Mouse (Mus musculus): ENCODE data around the gene Mrln. TPM values are rescaled to one million over a fixed set of nuclear protein-coding genes. Genes with fewer than 3 reads are reported as not detected.

Mrln gene
- polyA plus RNA-seq, 1 experiment from 2014 or later: 0.94 TPM

GRCm38 (mm10) chr10:70167625-70168024, 36.8 kb upstream of the Mrln start:
- Histone ChIP-seq H3K36me3 (ENCODE audit: control insufficient read depth, insufficient read depth, low read length) (peaks cover 6% of the 10 kb centered on the region), H3K27ac (ENCODE audit: low read depth, low read length) (no peak overlapping the region), H3K9me3 (ENCODE audit: control insufficient read depth, low read length) (no peaks in the 10 kb centered on the region), H3K4me1 (ENCODE audit: control insufficient read depth, insufficient read depth, low read depth, low read length) (peaks cover 17% of the 10 kb centered on the region; the same call in 1 of the 2 replicates), H3K4me3 (ENCODE audit: low read length) (no peak overlapping the region), H3K9ac (ENCODE audit: low read depth, low read length) (no peak overlapping the region), H3K4me2 (ENCODE audit: low read length) (no peak overlapping the region), H3K27me3 (replicated peaks; ENCODE audit: control insufficient read depth, insufficient read depth, low read length) (no peaks in the 10 kb centered on the region)
- no peak for ATAC-seq
- 79% methylated on average over 11 of the region's 11 CpGs for WGBS

- no peaks in the 10 kb centered on the region for H3K9me3 ChIP-seq (ENCODE audit: control insufficient read depth, low read length)
- no peak for ATAC-seq
- no peak overlapping the region for H3K4me3 ChIP-seq (ENCODE audit: low read length)
- 0 out of 2 replicates have a peak overlapping the region, but pooled peaks have one; percentile 6 for H3K27ac ChIP-seq (ENCODE audit: low read depth, low read length)
- H3K9ac ChIP-seq (ENCODE audit: low read depth, low read length): 0 out of 2 replicates have a peak overlapping the region, but pooled peaks have one; percentile 29
- no peak overlapping the region for H3K4me2 ChIP-seq (ENCODE audit: low read length)
- no peaks in the 10 kb centered on the region for H3K27me3 ChIP-seq (replicated peaks; ENCODE audit: control insufficient read depth, insufficient read depth, low read length)
- peaks cover 16% of the 10 kb centered on the region; the same call in 1 of the 2 replicates for H3K4me1 ChIP-seq (ENCODE audit: control insufficient read depth, insufficient read depth, low read depth, low read length)
- peaks cover 6% of the 10 kb centered on the region for H3K36me3 ChIP-seq (ENCODE audit: control insufficient read depth, insufficient read depth, low read length)
- 80% methylated on average over 13 of the region's 13 CpGs for WGBS
These were observed 36.1 kb upstream of the Mrln start for GRCm38 (mm10) chr10:70168396-70168795.

GRCm38 (mm10) chr10:70169044-70169443, 35.4 kb upstream of the Mrln start:
- Histone ChIP-seq H3K36me3 (ENCODE audit: control insufficient read depth, insufficient read depth, low read length) (peaks cover 6% of the 10 kb centered on the region), H3K4me3 (ENCODE audit: low read length) (no peak overlapping the region), H3K27me3 (replicated peaks; ENCODE audit: control insufficient read depth, insufficient read depth, low read length) (no peaks in the 10 kb centered on the region), H3K9me3 (ENCODE audit: control insufficient read depth, low read length) (no peaks in the 10 kb centered on the region), H3K9ac (ENCODE audit: low read depth, low read length) (no peak overlapping the region), H3K27ac (ENCODE audit: low read depth, low read length) (peak overlapping the region; percentile 24; the same call in 1 of the 2 replicates), H3K4me1 (ENCODE audit: control insufficient read depth, insufficient read depth, low read depth, low read length) (peaks cover 10% of the 10 kb centered on the region; the same call in 1 of the 2 replicates), H3K4me2 (ENCODE audit: low read length) (no peak overlapping the region)
- ATAC-seq: peak; percentile 50; the same call in 1 of the 2 replicates
- WGBS: 47% methylated on average over 18 of the region's 18 CpGs

- H3K4me2 ChIP-seq (ENCODE audit: low read length): no peak overlapping the region
- H3K27ac ChIP-seq (ENCODE audit: low read depth, low read length): no peak overlapping the region
- no peaks in the 10 kb centered on the region for H3K9me3 ChIP-seq (ENCODE audit: control insufficient read depth, low read length)
- H3K9ac ChIP-seq (ENCODE audit: low read depth, low read length): no peak overlapping the region
- no peaks in the 10 kb centered on the region for H3K27me3 ChIP-seq (replicated peaks; ENCODE audit: control insufficient read depth, insufficient read depth, low read length)
- WGBS: 64% methylated on average over 3 of the region's 3 CpGs
- no peak overlapping the region for H3K4me3 ChIP-seq (ENCODE audit: low read length)
- no peak for ATAC-seq
- H3K4me1 ChIP-seq (ENCODE audit: control insufficient read depth, insufficient read depth, low read depth, low read length): peaks cover 8% of the 10 kb centered on the region; the same call in 1 of the 2 replicates
- peaks cover 14% of the 10 kb centered on the region for H3K36me3 ChIP-seq (ENCODE audit: control insufficient read depth, insufficient read depth, low read length)
These were observed 31.1 kb upstream of the Mrln start for GRCm38 (mm10) chr10:70173314-70173713.

- H3K4me2 ChIP-seq (ENCODE audit: low read length): no peak overlapping the region
- H3K27me3 ChIP-seq (replicated peaks; ENCODE audit: control insufficient read depth, insufficient read depth, low read length): no peaks in the 10 kb centered on the region
- H3K27ac ChIP-seq (ENCODE audit: low read depth, low read length): no peak overlapping the region
- no peak for ATAC-seq
- H3K9ac ChIP-seq (ENCODE audit: low read depth, low read length): no peak overlapping the region
- no peaks in the 10 kb centered on the region for H3K4me1 ChIP-seq (ENCODE audit: control insufficient read depth, insufficient read depth, low read depth, low read length)
- 76% methylated on average over 16 of the region's 16 CpGs for WGBS
- no peaks in the 10 kb centered on the region for H3K9me3 ChIP-seq (ENCODE audit: control insufficient read depth, low read length)
- peaks cover 14% of the 10 kb centered on the region for H3K36me3 ChIP-seq (ENCODE audit: control insufficient read depth, insufficient read depth, low read length)
- H3K4me3 ChIP-seq (ENCODE audit: low read length): no peak overlapping the region
These were observed 29.8 kb upstream of the Mrln start for GRCm38 (mm10) chr10:70174494-70175190.

GRCm38 (mm10) chr10:70180727-70181126, 23.7 kb upstream of the Mrln start:
- WGBS: 91% methylated on average over 9 of the region's 9 CpGs
- Histone ChIP-seq H3K9ac (ENCODE audit: low read depth, low read length) (no peak overlapping the region), H3K4me2 (ENCODE audit: low read length) (no peak overlapping the region), H3K36me3 (ENCODE audit: control insufficient read depth, insufficient read depth, low read length) (peaks cover 14% of the 10 kb centered on the region), H3K4me1 (ENCODE audit: control insufficient read depth, insufficient read depth, low read depth, low read length) (peaks cover 3% of the 10 kb centered on the region; the same call in 1 of the 2 replicates), H3K27me3 (replicated peaks; ENCODE audit: control insufficient read depth, insufficient read depth, low read length) (no peaks in the 10 kb centered on the region), H3K9me3 (ENCODE audit: control insufficient read depth, low read length) (no peaks in the 10 kb centered on the region), H3K27ac (ENCODE audit: low read depth, low read length) (no peak overlapping the region), H3K4me3 (ENCODE audit: low read length) (no peak overlapping the region)
- ATAC-seq: no peak

GRCm38 (mm10) chr10:70181279-70181972, 23.0 kb upstream of the Mrln start:
- Histone ChIP-seq H3K9ac (ENCODE audit: low read depth, low read length) (no peak overlapping the region), H3K4me3 (ENCODE audit: low read length) (no peak overlapping the region), H3K27me3 (replicated peaks; ENCODE audit: control insufficient read depth, insufficient read depth, low read length) (no peaks in the 10 kb centered on the region), H3K27ac (ENCODE audit: low read depth, low read length) (no peak overlapping the region), H3K4me2 (ENCODE audit: low read length) (no peak overlapping the region), H3K9me3 (ENCODE audit: control insufficient read depth, low read length) (no peaks in the 10 kb centered on the region), H3K36me3 (ENCODE audit: control insufficient read depth, insufficient read depth, low read length) (peaks cover 14% of the 10 kb centered on the region), H3K4me1 (ENCODE audit: control insufficient read depth, insufficient read depth, low read depth, low read length) (peaks cover 3% of the 10 kb centered on the region; the same call in 1 of the 2 replicates)
- 88% methylated on average over 11 of the region's 11 CpGs for WGBS
- ATAC-seq: no peak

GRCm38 (mm10) chr10:70183210-70184080, 21.0 kb upstream of the Mrln start:
- no peaks in the 10 kb centered on the region for H3K9me3 ChIP-seq (ENCODE audit: control insufficient read depth, low read length)
- H3K4me1 ChIP-seq (ENCODE audit: control insufficient read depth, insufficient read depth, low read depth, low read length): peaks cover 3% of the 10 kb centered on the region; the same call in 1 of the 2 replicates
- peak overlapping the region; percentile 9; the same call in 1 of the 2 replicates for H3K27ac ChIP-seq (ENCODE audit: low read depth, low read length)
- H3K4me2 ChIP-seq (ENCODE audit: low read length): no peak overlapping the region
- peak; percentile 63 for ATAC-seq
- no peaks in the 10 kb centered on the region for H3K27me3 ChIP-seq (replicated peaks; ENCODE audit: control insufficient read depth, insufficient read depth, low read length)
- H3K4me3 ChIP-seq (ENCODE audit: low read length): no peak overlapping the region
- H3K36me3 ChIP-seq (ENCODE audit: control insufficient read depth, insufficient read depth, low read length): peaks cover 3% of the 10 kb centered on the region
- H3K9ac ChIP-seq (ENCODE audit: low read depth, low read length): no peak overlapping the region
- WGBS: 47% methylated on average over 15 of the region's 15 CpGs
